Mouse (Mus musculus) embryonic fibroblast, embryonic 13.5 days (primary cell): ENCODE results near the gene Sbno2.

Experiments used
- CTCF ChIP-seq: IDR thresholded peaks from 2 replicates; pipeline ENCODE4 v1.5.1; 2011; ENCODE audit warnings: mild to moderate bottlenecking, control low read depth, low read length, moderate library complexity, borderline replicate concordance; ENCODE audit not compliant: insufficient read depth
- POLR2A ChIP-seq: IDR thresholded peaks from 2 replicates; pipeline ENCODE4 v1.6.1; 2011; ENCODE audit warnings: low read depth, mild to moderate bottlenecking, control low read depth, low read length, moderate library complexity

- TF ChIP-seq POLR2A = no peak
- no peak for TF ChIP-seq CTCF
These were observed 53.6 kb downstream of the Sbno2 start for GRCm38 (mm10) chr10:80051618-80052373.
